Mouse (Mus musculus): ENCODE results near the gene Clca2. TPM values are rescaled to one million over a fixed set of nuclear protein-coding genes. Genes with fewer than 3 reads are reported as not detected.

Gene Clca2
- total and polyA plus RNA-seq, 2 experiments from 2014 or later = 0.05 TPM; not detected in 1

DNA sequence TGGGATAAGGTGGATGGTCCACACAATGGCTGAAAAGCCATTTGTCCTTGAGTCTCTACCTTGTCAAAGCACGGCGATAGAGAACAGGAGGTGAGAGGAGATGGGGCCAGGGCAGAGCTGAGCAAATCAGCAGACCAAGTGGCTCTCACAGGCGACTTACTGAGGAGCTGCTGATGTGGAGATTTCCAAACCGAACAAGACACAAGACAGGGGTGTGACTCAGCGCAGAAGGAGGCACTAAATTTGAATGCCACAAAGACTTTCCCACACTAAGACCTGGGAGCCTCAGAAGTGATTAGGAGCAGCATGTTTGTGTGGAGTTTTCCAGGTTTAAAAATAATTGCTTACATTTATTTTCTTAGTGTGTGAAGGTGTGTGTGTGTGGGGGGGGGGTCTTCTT, 4.5 kb upstream of the Clca2 start:
- H3K27ac ChIP-seq (ENCODE audit: low read depth) = no peak overlapping the region

DNA sequence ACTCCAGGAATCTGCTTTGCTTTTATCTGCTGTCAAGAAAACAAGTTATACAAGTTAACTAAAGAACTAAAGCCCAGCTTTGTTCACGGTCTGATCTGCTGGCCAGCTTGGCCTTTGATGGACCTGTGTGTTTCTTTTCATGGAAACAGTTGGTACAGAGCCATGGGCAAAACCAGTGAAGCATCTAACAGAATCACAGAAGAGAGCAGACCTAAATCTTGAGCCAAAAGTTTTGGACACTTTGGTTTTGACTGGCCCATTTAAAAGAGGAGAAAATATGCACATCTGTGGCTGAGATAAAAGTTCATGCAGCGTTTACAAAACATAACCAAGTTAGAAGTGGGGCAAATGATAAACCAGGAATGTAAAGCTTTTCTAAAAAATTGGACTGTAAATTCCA, 4.1 kb upstream of the Clca2 start:
- no peak for ATAC-seq (ENCODE audit: insufficient read depth, low read depth)
- Histone ChIP-seq H3K27ac (ENCODE audit: low read depth) (no peak overlapping the region), H3K36me3 (replicated peaks; ENCODE audit: control insufficient read depth, insufficient read depth, low read length) (no peaks in the 10 kb centered on the region), H3K9me3 (replicated peaks; ENCODE audit: control insufficient read depth, low read length) (no peaks in the 10 kb centered on the region), H3K4me1 (ENCODE audit: control insufficient read depth, insufficient read depth) (no peaks in the 10 kb centered on the region), H3K4me3 (ENCODE audit: low read depth, low read length) (no peak overlapping the region), H3K9ac (replicated peaks; ENCODE audit: low read depth, low read length) (no peak overlapping the region), H3K4me2 (ENCODE audit: low read depth, low read length) (no peak overlapping the region), H3K27me3 (ENCODE audit: control insufficient read depth, insufficient read depth, low read length) (no peaks in the 10 kb centered on the region)
- TF ChIP-seq EP300 (IDR thresholded peaks at IDR 0.05; ENCODE audit: low read depth) (no peak), CTCF (IDR thresholded peaks at IDR 0.05; ENCODE audit: low read depth) (no peak)
- no peak for DNase-seq (ENCODE audit: low spot score)
- WGBS = 60% methylated on average over 2 of the region's 2 CpGs

More for the DNA sequence above, 4.5 kb upstream of the Clca2 start:
- TF ChIP-seq CTCF (IDR thresholded peaks at IDR 0.05; ENCODE audit: low read depth) (no peak), EP300 (IDR thresholded peaks at IDR 0.05; ENCODE audit: low read depth) (no peak)
- 28% methylated on average over 5 of the region's 5 CpGs for WGBS
- no peak overlapping the region for H3K4me2 ChIP-seq (ENCODE audit: low read depth, low read length)
- ATAC-seq (ENCODE audit: insufficient read depth, low read depth) (no peak), DNase-seq (ENCODE audit: low spot score) (no peak)
- no peaks in the 10 kb centered on the region for H3K4me1 ChIP-seq (ENCODE audit: control insufficient read depth, insufficient read depth)
- no peaks in the 10 kb centered on the region for H3K36me3 ChIP-seq (replicated peaks; ENCODE audit: control insufficient read depth, insufficient read depth, low read length)
- H3K4me3 ChIP-seq (ENCODE audit: low read depth, low read length) = no peak overlapping the region
- H3K27me3 ChIP-seq (ENCODE audit: control insufficient read depth, insufficient read depth, low read length) = no peaks in the 10 kb centered on the region
- H3K9ac ChIP-seq (replicated peaks; ENCODE audit: low read depth, low read length) = no peak overlapping the region
- H3K9me3 ChIP-seq (replicated peaks; ENCODE audit: control insufficient read depth, low read length) = no peaks in the 10 kb centered on the region

DNA sequence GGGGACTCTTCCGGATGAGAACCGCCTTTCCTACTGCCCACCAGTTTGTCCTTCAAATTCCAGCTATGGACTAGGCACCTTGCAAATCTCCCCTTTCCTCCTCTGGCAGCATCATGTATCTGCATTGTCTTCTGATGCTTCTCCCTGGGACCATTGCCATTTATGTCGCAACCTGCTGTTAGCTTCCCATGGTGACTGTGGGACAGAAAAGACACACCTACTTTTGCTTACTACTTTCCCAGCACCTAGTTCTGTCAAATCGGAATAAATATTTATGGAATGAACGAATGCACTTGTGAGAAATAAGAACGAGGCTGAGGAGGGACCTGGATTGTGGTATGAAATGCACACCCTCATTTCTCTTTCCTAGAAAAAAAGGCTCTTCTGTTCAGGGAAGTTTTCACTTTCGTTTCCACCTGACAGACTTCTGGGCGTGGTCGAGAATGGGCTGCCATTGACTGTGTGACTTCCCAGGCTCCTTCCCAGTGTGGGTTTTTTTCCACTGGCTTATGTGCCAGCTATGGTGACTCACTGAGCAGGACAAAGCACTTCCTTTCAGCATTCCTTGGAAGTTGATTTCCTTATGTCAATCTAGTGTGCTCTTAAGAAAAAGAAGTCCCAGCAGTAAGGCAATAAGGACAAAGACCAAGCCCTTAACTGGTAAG, 2.8 kb upstream of the Clca2 start:
- ATAC-seq (ENCODE audit: insufficient read depth, low read depth) (peak; percentile 85), DNase-seq (ENCODE audit: low spot score) (peak; percentile 40)
- Histone ChIP-seq H3K27me3 (ENCODE audit: control insufficient read depth, insufficient read depth, low read length) (no peaks in the 10 kb centered on the region), H3K9ac (replicated peaks; ENCODE audit: low read depth, low read length) (no peak overlapping the region), H3K27ac (ENCODE audit: low read depth) (peak overlapping the region; percentile 36), H3K36me3 (replicated peaks; ENCODE audit: control insufficient read depth, insufficient read depth, low read length) (no peaks in the 10 kb centered on the region), H3K4me3 (ENCODE audit: low read depth, low read length) (no peak overlapping the region), H3K4me1 (ENCODE audit: control insufficient read depth, insufficient read depth) (no peaks in the 10 kb centered on the region), H3K4me2 (ENCODE audit: low read depth, low read length) (0 out of 2 replicates have a peak overlapping the region, but pooled peaks have one; percentile 17), H3K9me3 (replicated peaks; ENCODE audit: control insufficient read depth, low read length) (no peaks in the 10 kb centered on the region)
- peak; percentile 31; the same call in 1 of the 2 replicates for TF ChIP-seq EP300 (IDR thresholded peaks at IDR 0.05; ENCODE audit: low read depth)
- no peak for TF ChIP-seq CTCF (IDR thresholded peaks at IDR 0.05; ENCODE audit: low read depth)
- 67% methylated on average over 9 of the region's 9 CpGs for WGBS

DNA sequence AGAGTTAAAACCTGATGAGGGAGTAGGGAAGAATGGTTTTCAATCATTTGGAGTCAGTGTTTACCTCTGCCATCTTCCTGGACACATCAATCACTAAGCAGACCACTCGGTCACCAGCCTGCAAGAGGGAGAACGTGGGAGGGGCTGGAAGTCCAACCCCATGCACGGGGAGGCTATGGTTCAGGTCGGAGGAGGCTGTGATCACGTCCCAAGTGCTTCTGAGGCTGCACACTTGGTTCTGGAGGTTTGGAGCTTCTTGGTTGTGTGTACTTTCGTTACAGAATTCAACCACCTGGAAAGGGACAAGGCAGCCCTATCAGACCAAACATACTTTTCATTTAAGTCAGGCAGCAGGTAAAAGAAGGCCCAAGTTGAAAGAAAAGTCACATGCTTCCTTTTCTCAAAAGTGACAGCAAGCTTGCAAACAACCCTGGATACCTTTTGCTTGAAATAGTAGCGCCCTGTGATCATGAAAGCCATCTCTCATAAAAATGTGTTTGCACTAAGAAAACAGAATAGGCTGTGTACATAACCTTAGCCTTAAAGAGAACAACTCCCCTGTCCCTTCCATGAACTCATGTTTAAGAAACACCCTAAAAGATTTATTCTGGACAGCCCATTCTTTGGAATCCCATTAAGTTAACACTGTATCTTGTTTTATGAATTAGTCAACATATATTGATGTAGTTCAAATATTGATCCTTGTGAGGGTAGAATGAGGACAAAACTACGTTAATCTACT, 11.2 kb downstream of the Clca2 start:
- H3K4me2 ChIP-seq (ENCODE audit: low read depth, low read length) = no peak overlapping the region
- DNase-seq (ENCODE audit: low spot score) (no peak), ATAC-seq (ENCODE audit: insufficient read depth, low read depth) (no peak)
- H3K27me3 ChIP-seq (ENCODE audit: control insufficient read depth, insufficient read depth, low read length) = no peaks in the 10 kb centered on the region
- no peaks in the 10 kb centered on the region for H3K36me3 ChIP-seq (replicated peaks; ENCODE audit: control insufficient read depth, insufficient read depth, low read length)
- 62% methylated on average over 8 of the region's 8 CpGs for WGBS
- no peak overlapping the region for H3K9ac ChIP-seq (replicated peaks; ENCODE audit: low read depth, low read length)
- no peaks in the 10 kb centered on the region for H3K9me3 ChIP-seq (replicated peaks; ENCODE audit: control insufficient read depth, low read length)
- H3K27ac ChIP-seq (ENCODE audit: low read depth) = no peak overlapping the region
- no peak for TF ChIP-seq EP300 (IDR thresholded peaks at IDR 0.05; ENCODE audit: low read depth)
- TF ChIP-seq CTCF (IDR thresholded peaks at IDR 0.05; ENCODE audit: low read depth) = no peak
- no peaks in the 10 kb centered on the region for H3K4me1 ChIP-seq (ENCODE audit: control insufficient read depth, insufficient read depth)
- H3K4me3 ChIP-seq (ENCODE audit: low read depth, low read length) = no peak overlapping the region

DNA sequence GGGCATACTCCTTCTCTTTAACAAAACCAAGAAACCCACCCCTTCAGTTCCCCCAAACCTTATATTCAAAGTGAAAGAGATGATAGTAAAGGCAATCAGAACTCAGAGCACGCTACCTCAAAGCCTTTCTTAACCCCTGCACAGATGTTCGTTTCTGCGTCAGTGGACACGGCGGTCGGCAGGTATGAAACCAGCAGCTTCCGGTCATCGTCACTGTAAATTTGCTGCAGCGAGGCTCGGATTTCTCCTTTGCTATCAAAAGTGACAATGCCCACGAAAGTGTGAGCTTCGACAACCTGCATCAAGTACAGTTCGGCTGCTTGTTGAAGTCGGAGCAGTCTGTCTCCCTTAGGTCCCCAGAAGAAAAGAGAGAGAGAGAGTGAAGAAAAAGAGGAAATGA, 13.1 kb downstream of the Clca2 start:
- H3K4me1 ChIP-seq (ENCODE audit: control insufficient read depth, insufficient read depth) = no peaks in the 10 kb centered on the region
- H3K27me3 ChIP-seq (ENCODE audit: control insufficient read depth, insufficient read depth, low read length) = no peaks in the 10 kb centered on the region
- no peak for DNase-seq (ENCODE audit: low spot score)
- TF ChIP-seq CTCF (IDR thresholded peaks at IDR 0.05; ENCODE audit: low read depth) (no peak), EP300 (IDR thresholded peaks at IDR 0.05; ENCODE audit: low read depth) (no peak)
- ATAC-seq (ENCODE audit: insufficient read depth, low read depth) = no peak
- H3K4me2 ChIP-seq (ENCODE audit: low read depth, low read length) = no peak overlapping the region
- no peak overlapping the region for H3K27ac ChIP-seq (ENCODE audit: low read depth)
- H3K9ac ChIP-seq (replicated peaks; ENCODE audit: low read depth, low read length) = no peak overlapping the region
- WGBS = 89% methylated on average over 14 of the region's 14 CpGs
- H3K9me3 ChIP-seq (replicated peaks; ENCODE audit: control insufficient read depth, low read length) = no peaks in the 10 kb centered on the region
- H3K36me3 ChIP-seq (replicated peaks; ENCODE audit: control insufficient read depth, insufficient read depth, low read length) = no peaks in the 10 kb centered on the region
- no peak overlapping the region for H3K4me3 ChIP-seq (ENCODE audit: low read depth, low read length)

Measured in heart, postnatal 0 days (tissue).